In genomic region chr12:86821183-86821582, GRCm38 (mm10) we compare ENCODE assay signal across 13 mouse cellular contexts.
A peak's percentile ranks its signal among the peaks of the same experiment; 100 is the strongest.
DNase-seq lines count a peak whose midpoint lies in the region; ATAC-seq and TF ChIP-seq lines count a peak whose summit lies in the region.
"Had no signal": no experiment of that assay in that cellular context is flagged by ENCODE, and none has a peak within 500 bp of the region (broad histone marks: within the 10 kb centered on the region; RNA-seq: fewer than 3 reads in every experiment).

No protein-coding gene starts in this region.

- H3K36me3 ChIP-seq in forebrain, embryonic 11.5 days (ENCODE audit: control insufficient read depth, insufficient read depth, low read length): no peaks in the 10 kb centered on the region
- H3K36me3 ChIP-seq in hindbrain, embryonic 16.5 days (ENCODE audit: control insufficient read depth, insufficient read depth, low read length): no peaks in the 10 kb centered on the region
- H3K36me3 ChIP-seq in midbrain, postnatal 0 days (ENCODE audit: insufficient read depth, low read length): no peaks in the 10 kb centered on the region

- H3K9me3 ChIP-seq in forebrain, embryonic 11.5 days (ENCODE audit: control insufficient read depth, low read length): no peaks in the 10 kb centered on the region
- H3K9me3 ChIP-seq in hindbrain, embryonic 16.5 days (ENCODE audit: control insufficient read depth, low read length): no peaks in the 10 kb centered on the region
- no peaks in the 10 kb centered on the region for H3K9me3 ChIP-seq in midbrain, postnatal 0 days (ENCODE audit: low read length)

- H3K4me2 ChIP-seq in forebrain, embryonic 11.5 days (ENCODE audit: low read depth, low read length, severe bottlenecking): no peak overlapping the region
- H3K4me2 ChIP-seq in hindbrain, embryonic 16.5 days (ENCODE audit: low read length): no peak overlapping the region
- no peak overlapping the region for H3K4me2 ChIP-seq in midbrain, postnatal 0 days (ENCODE audit: low read depth, low read length, poor library complexity, severe bottlenecking)
- H3K4me2 ChIP-seq: heart, embryonic 11.5 days had no signal

- H3K27ac ChIP-seq in forebrain, embryonic 11.5 days (ENCODE audit: low read depth, low read length): 0 out of 2 replicates have a peak overlapping the region, but pooled peaks have one; percentile 10
- peak overlapping the region; percentile 53 for H3K27ac ChIP-seq in hindbrain, embryonic 16.5 days (ENCODE audit: low read depth, low read length)
- peak overlapping the region; percentile 33; the same call in 1 of the 2 replicates for H3K27ac ChIP-seq in midbrain, postnatal 0 days (ENCODE audit: low read depth, low read length)

- peaks cover 42% of the 10 kb centered on the region for H3K4me1 ChIP-seq in forebrain, embryonic 11.5 days (replicated peaks; ENCODE audit: control insufficient read depth, insufficient read depth, low read length)
- peaks cover 52% of the 10 kb centered on the region for H3K4me1 ChIP-seq in hindbrain, embryonic 16.5 days (ENCODE audit: control insufficient read depth, insufficient read depth, low read depth, low read length)
- H3K4me1 ChIP-seq in midbrain, postnatal 0 days (ENCODE audit: insufficient read depth, low read length): peaks cover 39% of the 10 kb centered on the region

- H3K4me3 ChIP-seq in forebrain, embryonic 11.5 days (ENCODE audit: low read depth, low read length): no peak overlapping the region
- no peak overlapping the region for H3K4me3 ChIP-seq in hindbrain, embryonic 16.5 days (ENCODE audit: low read length)
- H3K4me3 ChIP-seq in midbrain, postnatal 0 days (ENCODE audit: low read depth, low read length): no peak overlapping the region

- H3K9ac ChIP-seq in forebrain, embryonic 11.5 days (ENCODE audit: low read length): no peak overlapping the region
- H3K9ac ChIP-seq in hindbrain, embryonic 16.5 days (ENCODE audit: low read depth, low read length): no peak overlapping the region
- no peak overlapping the region for H3K9ac ChIP-seq in midbrain, postnatal 0 days (replicated peaks; ENCODE audit: low read length, poor library complexity, severe bottlenecking)

- no peak for TF ChIP-seq CTCF in midbrain, postnatal 0 days (IDR thresholded peaks at IDR 0.05)

- DNase-seq in cerebellum, adult 8-10 months: peak; percentile 12
- no peak for DNase-seq in cerebellum, postnatal 10 days
- no peak for DNase-seq in forebrain, embryonic 11.5 days (ENCODE audit: low spot score)
- DNase-seq in midbrain, postnatal 0 days (ENCODE audit: low spot score): no peak
- no peak for DNase-seq in frontal cortex, postnatal 36 days (ENCODE audit: low spot score in 2 of 2)
- DNase-seq in frontal cortex, postnatal 25 days (ENCODE audit: low spot score in 2 of 2): no peak
- no peak for DNase-seq in kidney, postnatal 25 days
- DNase-seq: cerebellum, adult 11 months; heart, postnatal 4 days; kidney, adult 9 months; lung, adult 18-20 months had no signal

- ATAC-seq in forebrain, embryonic 11.5 days (replicated peaks; ENCODE audit: low FRiP score): no peak
- no peak for ATAC-seq in hindbrain, embryonic 16.5 days
- no peak for ATAC-seq in midbrain, postnatal 0 days (ENCODE audit: low FRiP score)

- no peaks in the 10 kb centered on the region for H3K27me3 ChIP-seq in forebrain, embryonic 11.5 days (ENCODE audit: control insufficient read depth, insufficient read depth, low read length)
- no peaks in the 10 kb centered on the region for H3K27me3 ChIP-seq in hindbrain, embryonic 16.5 days (replicated peaks; ENCODE audit: control insufficient read depth, insufficient read depth, low read length)
- no peaks in the 10 kb centered on the region for H3K27me3 ChIP-seq in midbrain, postnatal 0 days (ENCODE audit: insufficient read depth, low read length)

- WGBS in forebrain, embryonic 11.5 days: 61% methylated on average over 6 of the region's 6 CpGs
- WGBS in hindbrain, embryonic 16.5 days: 46% methylated on average over 6 of the region's 6 CpGs
- WGBS in midbrain, postnatal 0 days: 32% methylated on average over 6 of the region's 6 CpGs
